Mouse (Mus musculus): ENCODE data around the gene Mef2b. TPM values are rescaled to one million over a fixed set of nuclear protein-coding genes. Genes with fewer than 3 reads are reported as not detected.

Gene Mef2b
- polyA plus RNA-seq, 1 experiment from 2014 or later: 0.32 TPM

GRCm38 (mm10) chr8:70194191-70194590 lies 54.7 kb downstream of the Mef2b start:
- WGBS: 76% methylated on average over 3 of the region's 3 CpGs
- Histone ChIP-seq H3K27me3 (no peaks in the 10 kb centered on the region; the same call in 1 of the 2 replicates), H3K4me1 (0 out of 2 replicates have a peak, but pooled peaks cover 3% of the 10 kb centered on the region), H3K4me2 (replicated peaks) (no peak overlapping the region), H3K9ac (no peak overlapping the region), H3K4me3 (no peak overlapping the region), H3K36me3 (no peaks in the 10 kb centered on the region), H3K27ac (no peak overlapping the region), H3K9me3 (replicated peaks) (no peaks in the 10 kb centered on the region)
- no peak for ATAC-seq (ENCODE audit: low FRiP score)

GRCm38 (mm10) chr8:70195762-70196161 lies 56.3 kb downstream of the Mef2b start:
- Histone ChIP-seq H3K4me1 (0 out of 2 replicates have a peak, but pooled peaks cover 9% of the 10 kb centered on the region), H3K36me3 (no peaks in the 10 kb centered on the region), H3K9me3 (replicated peaks) (no peaks in the 10 kb centered on the region), H3K4me2 (replicated peaks) (no peak overlapping the region), H3K27me3 (no peaks in the 10 kb centered on the region; the same call in 1 of the 2 replicates), H3K27ac (no peak overlapping the region), H3K4me3 (no peak overlapping the region), H3K9ac (no peak overlapping the region)
- 82% methylated on average over 2 of the region's 2 CpGs for WGBS
- no peak for ATAC-seq (ENCODE audit: low FRiP score)

- Histone ChIP-seq H3K36me3 (no peaks in the 10 kb centered on the region), H3K4me3 (no peak overlapping the region), H3K27me3 (no peaks in the 10 kb centered on the region; the same call in 1 of the 2 replicates), H3K4me1 (0 out of 2 replicates have a peak, but pooled peaks cover 6% of the 10 kb centered on the region), H3K27ac (no peak overlapping the region), H3K9ac (0 out of 2 replicates have a peak overlapping the region, but pooled peaks have one; percentile 0), H3K9me3 (replicated peaks) (no peaks in the 10 kb centered on the region), H3K4me2 (replicated peaks) (no peak overlapping the region)
- no peak for ATAC-seq (ENCODE audit: low FRiP score)
- 50% methylated on average over 7 of the region's 7 CpGs for WGBS
Observed at GRCm38 (mm10) chr8:70197603-70198002, 58.1 kb downstream of the Mef2b start.

GRCm38 (mm10) chr8:70200098-70200681 lies 60.7 kb downstream of the Mef2b start:
- H3K9ac ChIP-seq: 0 out of 2 replicates have a peak overlapping the region, but pooled peaks have one; percentile 10
- no peak overlapping the region for H3K4me2 ChIP-seq (replicated peaks)
- H3K36me3 ChIP-seq: no peaks in the 10 kb centered on the region
- H3K27me3 ChIP-seq: no peaks in the 10 kb centered on the region; the same call in 1 of the 2 replicates
- ATAC-seq (ENCODE audit: low FRiP score): no peak
- no peaks in the 10 kb centered on the region for H3K9me3 ChIP-seq (replicated peaks)
- H3K27ac ChIP-seq: no peak overlapping the region
- 68% methylated on average over 5 of the region's 5 CpGs for WGBS
- H3K4me3 ChIP-seq: no peak overlapping the region
- 0 out of 2 replicates have a peak, but pooled peaks cover 6% of the 10 kb centered on the region for H3K4me1 ChIP-seq

- Histone ChIP-seq H3K27me3 (no peaks in the 10 kb centered on the region; the same call in 1 of the 2 replicates), H3K9me3 (replicated peaks) (no peaks in the 10 kb centered on the region), H3K4me2 (replicated peaks) (no peak overlapping the region), H3K9ac (no peak overlapping the region), H3K36me3 (no peaks in the 10 kb centered on the region), H3K4me3 (no peak overlapping the region), H3K4me1 (0 out of 2 replicates have a peak, but pooled peaks cover 6% of the 10 kb centered on the region), H3K27ac (no peak overlapping the region)
- no peak for ATAC-seq (ENCODE audit: low FRiP score)
- WGBS: 79% methylated on average over 3 of the region's 3 CpGs
Observed at GRCm38 (mm10) chr8:70201417-70201816, 61.9 kb downstream of the Mef2b start.

- Histone ChIP-seq H3K9me3 (replicated peaks) (no peaks in the 10 kb centered on the region), H3K27ac (no peak overlapping the region), H3K9ac (no peak overlapping the region), H3K4me3 (no peak overlapping the region), H3K27me3 (no peaks in the 10 kb centered on the region), H3K36me3 (no peaks in the 10 kb centered on the region), H3K4me2 (replicated peaks) (no peak overlapping the region), H3K4me1 (0 out of 2 replicates have a peak, but pooled peaks cover 6% of the 10 kb centered on the region)
- 81% methylated on average over 4 of the region's 4 CpGs for WGBS
- ATAC-seq (ENCODE audit: low FRiP score): no peak
Observed at GRCm38 (mm10) chr8:70203072-70203471, 63.6 kb downstream of the Mef2b start.

- H3K4me1 ChIP-seq: 0 out of 2 replicates have a peak, but pooled peaks cover 6% of the 10 kb centered on the region
- no peaks in the 10 kb centered on the region for H3K9me3 ChIP-seq (replicated peaks)
- WGBS: 75% methylated on average over 1 of the region's 1 CpGs
- no peak overlapping the region for H3K4me3 ChIP-seq
- no peaks in the 10 kb centered on the region for H3K36me3 ChIP-seq
- peaks cover under 1% of the 10 kb centered on the region; the same call in 1 of the 2 replicates for H3K27me3 ChIP-seq
- no peak for ATAC-seq (ENCODE audit: low FRiP score)
- H3K4me2 ChIP-seq (replicated peaks): no peak overlapping the region
- H3K27ac ChIP-seq: no peak overlapping the region
- no peak overlapping the region for H3K9ac ChIP-seq
Observed at GRCm38 (mm10) chr8:70204757-70205156, 65.2 kb downstream of the Mef2b start.

GRCm38 (mm10) chr8:70208130-70208529 lies 68.6 kb downstream of the Mef2b start:
- Histone ChIP-seq H3K9ac (no peak overlapping the region), H3K36me3 (no peaks in the 10 kb centered on the region), H3K4me1 (peaks cover 9% of the 10 kb centered on the region), H3K4me3 (no peak overlapping the region), H3K4me2 (replicated peaks) (no peak overlapping the region), H3K27ac (no peak overlapping the region), H3K27me3 (peaks cover 19% of the 10 kb centered on the region), H3K9me3 (replicated peaks) (no peaks in the 10 kb centered on the region)
- no peak for ATAC-seq (ENCODE audit: low FRiP score)
- WGBS: 50% methylated on average over 1 of the region's 1 CpGs

- Histone ChIP-seq H3K9ac (no peak overlapping the region), H3K4me2 (replicated peaks) (0 out of 2 replicates have a peak overlapping the region, but pooled peaks have one; percentile 27), H3K36me3 (no peaks in the 10 kb centered on the region), H3K4me3 (no peak overlapping the region), H3K4me1 (peaks cover 11% of the 10 kb centered on the region), H3K27ac (no peak overlapping the region), H3K9me3 (replicated peaks) (no peaks in the 10 kb centered on the region), H3K27me3 (peaks cover 19% of the 10 kb centered on the region)
- ATAC-seq (ENCODE audit: low FRiP score): no peak
- 29% methylated on average over 8 of the region's 8 CpGs for WGBS
Observed at GRCm38 (mm10) chr8:70210538-70210937, 71.0 kb downstream of the Mef2b start.

- H3K4me1 ChIP-seq: peaks cover 11% of the 10 kb centered on the region
- H3K36me3 ChIP-seq: no peaks in the 10 kb centered on the region
- peak overlapping the region; percentile 91 for H3K4me2 ChIP-seq (replicated peaks)
- no peaks in the 10 kb centered on the region for H3K9me3 ChIP-seq (replicated peaks)
- 72% methylated on average over 1 of the region's 1 CpGs for WGBS
- peak overlapping the region; percentile 73; the same call in 1 of the 2 replicates for H3K9ac ChIP-seq
- peak overlapping the region; percentile 62 for H3K4me3 ChIP-seq
- no peak overlapping the region for H3K27ac ChIP-seq
- H3K27me3 ChIP-seq: peaks cover 19% of the 10 kb centered on the region
- ATAC-seq (ENCODE audit: low FRiP score): no peak
Observed at GRCm38 (mm10) chr8:70211275-70211674, 71.8 kb downstream of the Mef2b start.

GRCm38 (mm10) chr8:70211726-70212111 lies 72.2 kb downstream of the Mef2b start:
- ATAC-seq (ENCODE audit: low FRiP score): no peak; the same call in 1 of the 2 replicates
- Histone ChIP-seq H3K36me3 (no peaks in the 10 kb centered on the region), H3K27me3 (peaks cover 21% of the 10 kb centered on the region)

GRCm38 (mm10) chr8:70212112-70213055 lies 72.9 kb downstream of the Mef2b start, which contains the start of gene Slc25a42:
Slc25a42 (minus strand) TSS chr8:70212305.
- H3K4me3 ChIP-seq: peak within 1 kb of the TSS; percentile 62
- WGBS: under 1% methylated on average over 66 of the region's 66 CpGs
- H3K9me3 ChIP-seq (replicated peaks): no peaks in the 10 kb centered on the region
- ATAC-seq (ENCODE audit: low FRiP score): peak; percentile 99
- H3K4me1 ChIP-seq: peaks cover 11% of the 10 kb centered on the region
- H3K27me3 ChIP-seq: peaks cover 21% of the 10 kb centered on the region
- peak within 1 kb of the TSS; percentile 91 for H3K4me2 ChIP-seq (replicated peaks)
- H3K9ac ChIP-seq: peak within 1 kb of the TSS; percentile 73
- no peaks in the 10 kb centered on the region for H3K36me3 ChIP-seq
- peak within 1 kb of the TSS; percentile 70 for H3K27ac ChIP-seq

More at GRCm38 (mm10) chr8:70211726-70212111, 72.2 kb downstream of the Mef2b start:
- Histone ChIP-seq H3K9ac (peak overlapping the region; percentile 73), H3K4me3 (peak overlapping the region; percentile 62), H3K9me3 (replicated peaks) (no peaks in the 10 kb centered on the region), H3K4me2 (replicated peaks) (peak overlapping the region; percentile 91), H3K27ac (no peak overlapping the region; the same call in 1 of the 2 replicates), H3K4me1 (peaks cover 11% of the 10 kb centered on the region)
- whole genome bisulfite sequencing: 5% methylated on average over 29 of the region's 31 CpGs
